Mouse (Mus musculus) activated CD4-positive, CD25-positive, alpha-beta regulatory T cell, adult 9 weeks (primary cell): ENCODE data around the gene Tex2. TPM values are rescaled to one million over a fixed set of nuclear protein-coding genes. Genes with fewer than 3 reads are reported as not detected.

ENCODE experiments used
- polyA plus RNA-seq: library from polyadenylated mRNA; unstranded; fragments of 100-300 nt; shearing (Covaris generic); gene quantifications from one replicate; pipeline ENCODE4 v1.2.1, GENCODE M21; 2017

The Tex2 gene
- 29.2 TPM for polyA plus RNA-seq

DNA sequence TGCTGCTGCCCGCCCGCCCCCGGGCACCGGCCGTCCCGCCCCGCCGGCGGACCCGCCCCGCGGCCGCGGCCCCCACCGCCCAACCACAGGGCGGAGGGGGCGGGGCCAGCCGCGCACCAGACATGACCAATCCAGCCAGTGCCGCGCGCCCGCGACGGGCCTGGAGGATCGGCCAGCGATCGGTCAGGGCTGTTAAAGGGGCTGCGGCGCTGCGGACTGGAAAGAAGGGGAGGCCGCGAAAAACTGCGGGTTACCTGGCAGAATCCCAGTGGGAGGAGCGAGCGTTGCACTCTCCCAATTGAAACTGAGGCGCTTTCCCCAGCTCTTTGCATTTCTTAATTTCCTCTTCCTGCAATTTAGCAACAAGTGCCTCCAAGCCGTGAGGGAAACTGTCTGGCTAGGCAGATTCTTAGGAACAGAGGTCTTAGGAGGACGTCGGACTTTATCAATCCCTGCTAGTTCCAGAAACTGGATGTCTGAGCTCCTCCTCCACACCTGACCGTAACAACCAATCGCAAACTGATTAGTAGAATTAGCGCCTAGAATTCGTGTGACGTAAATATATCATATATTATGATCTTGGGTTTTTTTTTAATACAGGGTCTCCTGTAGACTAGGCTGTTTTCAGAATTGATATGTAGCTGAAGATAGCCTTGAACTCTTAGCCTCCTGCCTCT, at the start of gene Tex2:
Gene Tex2, minus strand, starts transcription at position 463 of the 677 bp plus-strand sequence.

DNA sequence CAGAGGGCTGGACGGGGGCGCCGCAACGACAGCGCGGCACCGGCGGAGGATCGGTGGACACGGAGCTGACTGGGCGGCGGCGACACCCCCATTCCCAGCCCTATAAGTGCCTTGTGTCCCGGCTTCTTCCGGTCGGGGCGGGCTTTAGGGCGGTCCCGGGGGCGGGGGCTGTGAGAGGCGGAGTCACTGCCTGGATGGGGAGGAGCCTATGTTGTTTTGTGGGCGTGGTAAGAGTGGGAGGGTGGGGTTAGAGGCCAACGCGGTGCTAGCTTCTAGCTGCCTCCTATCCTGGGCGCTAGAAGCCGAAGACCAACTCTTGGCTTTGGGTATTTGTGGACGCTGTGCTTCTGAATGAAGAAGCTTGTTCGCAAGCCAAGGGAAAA, 125.5 kb downstream of the Tex2 start, which contains the start of gene Ern1:
Gene Ern1, minus strand, starts transcription at position 120 of the 383 bp plus-strand sequence.

Other genes with a start within 250 kb of the Tex2 start
- gene Prr29, start 248.0 kb downstream of the Tex2 start, polyA plus RNA-seq = not detected
- gene Icam2, start 225.3 kb downstream of the Tex2 start, polyA plus RNA-seq = 108 TPM
- gene Ern1, start 125.6 kb downstream of the Tex2 start, polyA plus RNA-seq = 2.9 TPM
- 113 TPM for gene Pecam1, start 137.2 kb upstream of the Tex2 start, polyA plus RNA-seq
- gene Milr1, start 137.8 kb upstream of the Tex2 start, polyA plus RNA-seq = 8.9 TPM
- 11.6 TPM for gene Polg2, start 166.1 kb upstream of the Tex2 start, polyA plus RNA-seq
- 874 TPM for gene Ddx5, start 175.8 kb upstream of the Tex2 start, polyA plus RNA-seq
- gene Cep95, start 175.8 kb upstream of the Tex2 start, polyA plus RNA-seq = 51.5 TPM